Mouse (Mus musculus) heart, postnatal 0 days (tissue): ENCODE measurements at regions not wholly inside any gene's neighbourhood (a gene's known extent, or its start where the extent isn't known, plus 50 kb on each side); places are given as distances from the start of the nearest gene placed in this dataset.

Experiments
- CTCF ChIP-seq: IDR thresholded peaks from 2 replicates; pipeline ENCODE4 v1.5.1; 2016; ENCODE audit warnings: antibody characterized with exemption, control low read depth, low read depth
- EP300 ChIP-seq: IDR thresholded peaks from 2 replicates; pipeline ENCODE4 v1.6.1; 2016; ENCODE audit warnings: antibody characterized with exemption, low read depth

DNA sequence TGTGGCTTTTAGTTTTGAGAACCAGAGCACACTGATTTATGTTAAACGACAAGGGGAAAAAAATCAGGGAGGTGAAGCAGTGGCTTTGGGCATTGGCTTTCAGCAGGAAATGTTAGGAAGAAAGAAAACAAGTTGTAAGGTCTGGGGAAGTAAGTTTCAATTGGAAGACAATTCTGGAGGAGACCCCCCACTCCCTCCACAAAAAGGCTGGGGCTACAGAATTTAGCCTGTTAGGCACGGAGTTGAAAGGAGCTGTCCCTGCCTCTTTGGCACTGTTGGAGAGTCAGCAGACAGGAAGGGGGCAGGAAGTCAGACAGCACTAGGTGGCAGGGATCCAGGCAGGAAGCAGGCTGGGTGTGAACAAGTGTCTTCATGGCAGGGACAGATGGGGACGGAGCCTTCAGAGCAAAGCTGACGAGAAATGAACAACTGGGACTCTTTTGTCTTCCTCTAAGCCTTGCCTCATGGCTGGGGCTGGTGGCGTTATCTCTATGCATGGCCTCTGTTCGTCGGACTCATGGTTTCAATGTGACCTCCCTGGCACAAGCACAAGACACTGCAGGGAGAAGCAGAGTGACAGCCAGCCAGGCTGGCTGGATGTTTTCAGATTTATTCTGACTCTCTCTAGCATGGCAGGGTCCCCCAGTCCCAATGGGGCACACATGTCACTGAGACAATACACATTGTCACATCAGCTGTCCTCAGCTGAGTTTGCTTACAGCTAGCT is 338.0 kb downstream of the 1500009L16Rik start:
- peak; percentile 90 for TF ChIP-seq EP300
- TF ChIP-seq CTCF, result no peak
